Mouse (Mus musculus) kidney, postnatal 14 days (tissue): ENCODE data around the gene Olfr1253.

Source experiments
- DNase-seq: peaks from one replicate; pipeline ENCODE4 v3.0.0; 2022; ENCODE audit warnings: mixed read lengths

Gene Olfr1253

DNA sequence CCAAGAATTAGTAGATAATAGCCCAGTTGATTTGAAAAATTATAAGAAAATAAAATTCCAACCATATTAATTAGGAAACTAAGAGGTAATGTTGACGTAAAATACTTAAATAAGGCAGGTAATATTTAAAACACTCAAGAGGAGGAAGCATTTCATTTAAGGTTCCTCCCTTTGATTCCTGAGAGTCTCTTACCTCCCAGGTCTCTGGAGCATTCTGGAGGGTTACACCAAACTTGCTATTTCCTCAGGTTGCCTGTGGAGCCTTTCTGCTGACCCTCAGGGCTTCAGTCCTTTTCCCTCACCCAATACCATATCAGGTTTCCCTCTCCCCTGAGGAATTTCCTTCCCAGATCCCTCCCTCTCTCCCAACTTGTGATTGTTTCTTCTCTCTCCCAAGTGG lies at the start of gene Olfr1253:
Gene Olfr1253 (minus strand): TSS at position 101 of the 400 bp plus-strand sequence.
- DNase-seq, result no peak

GRCm38 (mm10) chr2:89799583-89799982 lies 42.7 kb upstream of the Olfr1253 start:
- DNase-seq, result no peak

DNA sequence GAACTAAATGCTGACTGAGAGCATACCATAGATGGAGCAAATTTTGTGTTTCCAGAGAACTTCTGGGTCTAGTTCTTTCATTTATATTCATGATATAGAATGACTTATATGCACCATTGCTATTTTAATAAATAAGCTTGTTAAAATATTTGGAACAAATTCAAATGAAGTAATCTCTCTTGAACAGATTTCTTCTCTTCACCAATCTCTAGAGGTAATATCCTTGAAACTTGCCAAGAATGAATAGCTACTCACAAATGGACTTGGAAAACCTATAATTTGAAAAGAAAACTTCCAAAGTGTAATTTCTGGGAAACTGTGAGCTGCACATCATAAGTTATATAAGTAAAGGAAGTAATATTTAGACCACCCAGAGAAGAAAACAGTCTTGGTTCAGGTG lies 36.6 kb upstream of the Olfr1253 start, which contains the start of gene Olfr1254:
Gene Olfr1254 (minus strand): TSS at position 101 of the 400 bp plus-strand sequence.
- DNase-seq, result no peak

GRCm38 (mm10) chr2:89724912-89725311 lies 32.0 kb downstream of the Olfr1253 start, which contains the start of gene Olfr1252:
Gene Olfr1252, minus strand, starts transcription at chr2:89725012.
- no peak for DNase-seq
